Mouse (Mus musculus) embryonic facial prominence, embryonic 11.5 days (tissue): ENCODE data around the gene Dpf3. TPM values are rescaled to one million over a fixed set of nuclear protein-coding genes. Genes with fewer than 3 reads are reported as not detected.

Experiments used
- ATAC-seq: fragments of 200-750 bp; cut with Nextera tagmentation; replicated peaks from 2 replicates; pipeline ENCODE4 v1.8.0; 2017; ENCODE audit warnings: low read depth; ENCODE audit not compliant: insufficient number of reproducible peaks, low FRiP score, low TSS enrichment
- DNase-seq: peaks from one replicate; pipeline ENCODE4 v3.0.0-alpha.2; 2015; ENCODE audit warnings: low spot score
- H3K27ac ChIP-seq: fragments of 300-500 bp; sonication (generic); replicated peaks from 2 replicates; pipeline ENCODE4 v1.5.1; 2014; ENCODE audit warnings: mild to moderate bottlenecking, low read depth, low read length, control low read depth
- H3K27me3 ChIP-seq: fragments of 300-500 bp; sonication (generic); 2 replicates; pipeline ENCODE4 v1.6.1; 2014; ENCODE audit warnings: mild to moderate bottlenecking, low read length, moderate library complexity, mixed read lengths; ENCODE audit not compliant: control insufficient read depth, insufficient read depth
- H3K36me3 ChIP-seq: fragments of 300-500 bp; sonication (generic); replicated peaks from 2 replicates; pipeline ENCODE4 v1.6.1; 2014; ENCODE audit warnings: low read depth, mild to moderate bottlenecking, low read length, moderate library complexity, mixed read lengths; ENCODE audit not compliant: control insufficient read depth, insufficient read depth
- H3K4me1 ChIP-seq: fragments of 300-500 bp; sonication (generic); 2 replicates; pipeline ENCODE4 v1.6.1; 2014; ENCODE audit warnings: low read length, mixed read lengths; ENCODE audit not compliant: control insufficient read depth, insufficient read depth
- H3K4me2 ChIP-seq: fragments of 300-500 bp; sonication (generic); 2 replicates; pipeline ENCODE4 v1.6.1; 2014; ENCODE audit warnings: low read depth, mild to moderate bottlenecking, control low read depth, low read length, moderate library complexity
- H3K4me3 ChIP-seq: fragments of 300-500 bp; sonication (generic); 2 replicates; pipeline ENCODE4 v1.5.1; 2014; ENCODE audit warnings: low read depth, low read length, control low read depth
- H3K9ac ChIP-seq: fragments of 300-500 bp; sonication (generic); replicated peaks from 2 replicates; pipeline ENCODE4 v1.6.1; 2014; ENCODE audit warnings: mild to moderate bottlenecking, control low read depth, low read length
- H3K9me3 ChIP-seq: fragments of 300-500 bp; sonication (generic); replicated peaks from 2 replicates; pipeline ENCODE4 v1.6.1; 2016; ENCODE audit warnings: mild to moderate bottlenecking, low read length, inconsistent platforms, mixed read lengths; ENCODE audit not compliant: control insufficient read depth
- WGBS: fragments of 180-500 bp; shearing (Covaris S2); extraction: QIAGEN DNeasy Blood & Tissue Kit; methylation state at CpG from one replicate; pipeline ENCODE4 v1.1.7; 2014; 5-methylcytosine and 5-hydroxymethylcytosine counted together
- polyA plus RNA-seq: library from polyadenylated mRNA; unstranded; fragments of >200 nt; fragmentation: Nextera tagmentation; extraction: Ambion mirVana; gene quantifications from 2 replicates; pipeline ENCODE4 v1.2.1, GENCODE M21; 2014

Dpf3 gene
- polyA plus RNA-seq, 1 experiment from 2014 or later = 2.0 TPM

- WGBS = 64% methylated on average over 18 of the region's 18 CpGs
- Histone ChIP-seq H3K27me3 (no peaks in the 10 kb centered on the region), H3K4me1 (no peaks in the 10 kb centered on the region), H3K36me3 (no peaks in the 10 kb centered on the region), H3K9ac (no peak overlapping the region), H3K4me3 (no peak overlapping the region), H3K4me2 (no peak overlapping the region), H3K9me3 (no peaks in the 10 kb centered on the region), H3K27ac (no peak overlapping the region; the same call in 1 of the 2 replicates)
- ATAC-seq (no peak), DNase-seq (peak; percentile 31)
These were observed 38.5 kb upstream of the Dpf3 start for GRCm38 (mm10) chr12:83525822-83526544.

- DNase-seq = no peak
- no peak for ATAC-seq
- H3K27ac ChIP-seq = no peak overlapping the region
- H3K27me3 ChIP-seq = no peaks in the 10 kb centered on the region
- no peaks in the 10 kb centered on the region for H3K36me3 ChIP-seq
- no peaks in the 10 kb centered on the region for H3K4me1 ChIP-seq
- no peak overlapping the region for H3K4me3 ChIP-seq
- H3K9ac ChIP-seq = no peak overlapping the region
- H3K4me2 ChIP-seq = no peak overlapping the region
- no peaks in the 10 kb centered on the region for H3K9me3 ChIP-seq
- WGBS = 77% methylated on average over 5 of the region's 5 CpGs
These were observed 36.8 kb upstream of the Dpf3 start for GRCm38 (mm10) chr12:83524329-83524728.

- WGBS = 68% methylated on average over 4 of the region's 4 CpGs
- H3K9ac ChIP-seq = no peak overlapping the region
These were observed 36.4 kb upstream of the Dpf3 start for GRCm38 (mm10) chr12:83523892-83524291.

GRCm38 (mm10) chr12:83523056-83523455, 35.5 kb upstream of the Dpf3 start:
- Histone ChIP-seq H3K9ac (no peak overlapping the region), H3K27ac (no peak overlapping the region), H3K9me3 (no peaks in the 10 kb centered on the region), H3K4me2 (no peak overlapping the region), H3K4me1 (no peaks in the 10 kb centered on the region), H3K27me3 (no peaks in the 10 kb centered on the region), H3K36me3 (no peaks in the 10 kb centered on the region), H3K4me3 (no peak overlapping the region)
- no peak for DNase-seq
- WGBS = 82% methylated on average over 6 of the region's 6 CpGs
- ATAC-seq = no peak

More at GRCm38 (mm10) chr12:83523892-83524291, 36.4 kb upstream of the Dpf3 start:
- Histone ChIP-seq H3K4me2 (no peak overlapping the region), H3K27me3 (no peaks in the 10 kb centered on the region), H3K9me3 (no peaks in the 10 kb centered on the region), H3K36me3 (no peaks in the 10 kb centered on the region), H3K4me1 (no peaks in the 10 kb centered on the region), H3K4me3 (no peak overlapping the region), H3K27ac (no peak overlapping the region)
- ATAC-seq (no peak), DNase-seq (no peak)

- H3K4me3 ChIP-seq = peak overlapping the region; percentile 70
- no peaks in the 10 kb centered on the region for H3K36me3 ChIP-seq
- ATAC-seq (no peak), DNase-seq (no peak)
- H3K27ac ChIP-seq = no peak overlapping the region
- no peaks in the 10 kb centered on the region for H3K9me3 ChIP-seq
- peak overlapping the region; percentile 49; the same call in 1 of the 2 replicates for H3K4me2 ChIP-seq
- peak overlapping the region; percentile 71 for H3K9ac ChIP-seq
- WGBS = 52% methylated on average over 8 of the region's 8 CpGs
- H3K27me3 ChIP-seq = no peaks in the 10 kb centered on the region
- H3K4me1 ChIP-seq = no peaks in the 10 kb centered on the region
These were observed 33.6 kb upstream of the Dpf3 start for GRCm38 (mm10) chr12:83521083-83521482.

- H3K9ac ChIP-seq = peak within 1 kb of the TSS; percentile 71
- no peaks in the 10 kb centered on the region for H3K4me1 ChIP-seq
- DNase-seq (peak; percentile 97), ATAC-seq (peak; percentile 99)
- no peaks in the 10 kb centered on the region for H3K27me3 ChIP-seq
- WGBS = under 1% methylated on average over 32 of the region's 32 CpGs
- peak within 1 kb of the TSS; percentile 67; the same call in 1 of the 2 replicates for H3K27ac ChIP-seq
- H3K36me3 ChIP-seq = no peaks in the 10 kb centered on the region
- peak within 1 kb of the TSS; percentile 70 for H3K4me3 ChIP-seq
- H3K4me2 ChIP-seq = peak within 1 kb of the TSS; percentile 49
- no peaks in the 10 kb centered on the region for H3K9me3 ChIP-seq
These were observed 32.9 kb upstream of the Dpf3 start, which contains the start of gene Dcaf4 for GRCm38 (mm10) chr12:83520311-83520890. Dcaf4 (plus strand) TSS chr12:83520466.

- Histone ChIP-seq H3K36me3 (no peaks in the 10 kb centered on the region), H3K27ac (no peak overlapping the region), H3K4me1 (no peaks in the 10 kb centered on the region), H3K4me2 (no peak overlapping the region), H3K9ac (no peak overlapping the region), H3K4me3 (no peak overlapping the region), H3K9me3 (no peaks in the 10 kb centered on the region), H3K27me3 (no peaks in the 10 kb centered on the region)
- WGBS = 86% methylated on average over 3 of the region's 3 CpGs
- no peak for DNase-seq
- ATAC-seq = no peak
These were observed 30.1 kb upstream of the Dpf3 start for GRCm38 (mm10) chr12:83517580-83517979.

- ATAC-seq (no peak), DNase-seq (no peak)
- no peak overlapping the region for H3K27ac ChIP-seq
- no peak overlapping the region for H3K4me2 ChIP-seq
- H3K4me3 ChIP-seq = no peak overlapping the region
- no peaks in the 10 kb centered on the region for H3K9me3 ChIP-seq
- no peaks in the 10 kb centered on the region for H3K36me3 ChIP-seq
- no peak overlapping the region for H3K9ac ChIP-seq
- no peaks in the 10 kb centered on the region for H3K4me1 ChIP-seq
- no peaks in the 10 kb centered on the region for H3K27me3 ChIP-seq
- WGBS = 74% methylated on average over 4 of the region's 4 CpGs
These were observed 26.7 kb upstream of the Dpf3 start for GRCm38 (mm10) chr12:83514216-83514615.
